Mouse (Mus musculus) midbrain, embryonic 16.5 days (tissue): Measurements from ENCODE around the gene Mapkapk3. TPM values are rescaled to one million over a fixed set of nuclear protein-coding genes. Genes with fewer than 3 reads are reported as not detected.

Experiments used
- ATAC-seq: fragments of 200-750 bp; cut with Nextera tagmentation; 2 replicates; pipeline ENCODE4 v1.8.0; 2017; ENCODE audit warnings: moderate TSS enrichment
- H3K27ac ChIP-seq: fragments of 300-500 bp; sonication (generic); 2 replicates; pipeline ENCODE4 v1.5.1; 2014; ENCODE audit warnings: mild to moderate bottlenecking, low read length, mixed read lengths
- H3K27me3 ChIP-seq: fragments of 300-500 bp; sonication (generic); 2 replicates; pipeline ENCODE4 v1.6.1; 2014; ENCODE audit warnings: low read depth, low read length, mixed read lengths; ENCODE audit not compliant: control insufficient read depth, insufficient read depth
- H3K36me3 ChIP-seq: fragments of 300-500 bp; sonication (generic); 2 replicates; pipeline ENCODE4 v1.6.1; 2014; ENCODE audit warnings: mild to moderate bottlenecking, low read length, moderate library complexity, mixed read lengths; ENCODE audit not compliant: control insufficient read depth, insufficient read depth
- H3K4me1 ChIP-seq: fragments of 300-500 bp; sonication (generic); 2 replicates; pipeline ENCODE4 v1.6.1; 2014; ENCODE audit warnings: mild to moderate bottlenecking, low read length, mixed read lengths; ENCODE audit not compliant: control insufficient read depth, insufficient read depth
- H3K4me2 ChIP-seq: fragments of 300-500 bp; sonication (generic); 2 replicates; pipeline ENCODE4 v1.6.1; 2014; ENCODE audit warnings: mild to moderate bottlenecking, low read length, mixed read lengths
- H3K4me3 ChIP-seq: fragments of 300-500 bp; sonication (generic); 2 replicates; pipeline ENCODE4 v1.5.1; 2014; ENCODE audit warnings: low read depth, mild to moderate bottlenecking, low read length, moderate library complexity, mixed read lengths
- H3K9ac ChIP-seq: fragments of 300-500 bp; sonication (generic); 2 replicates; pipeline ENCODE4 v1.6.1; 2014; ENCODE audit warnings: low read depth, low read length, mixed read lengths
- H3K9me3 ChIP-seq: fragments of 300-500 bp; sonication (generic); replicated peaks from 2 replicates; pipeline ENCODE4 v1.6.1; 2014; ENCODE audit warnings: mild to moderate bottlenecking, low read length, mixed read lengths; ENCODE audit not compliant: control insufficient read depth, poor library complexity, severe bottlenecking
- WGBS: fragments of 180-500 bp; shearing (Covaris S2); extraction: QIAGEN DNeasy Blood & Tissue Kit; methylation state at CpG from one replicate; pipeline ENCODE4 v1.1.7; 2014; 5-methylcytosine and 5-hydroxymethylcytosine counted together
- polyA plus RNA-seq: library from polyadenylated mRNA; unstranded; fragments of >200 nt; fragmentation: Nextera tagmentation; extraction: Ambion mirVana; gene quantifications from 2 replicates; pipeline ENCODE4 v1.2.1, GENCODE M21; 2015

The Mapkapk3 gene
- polyA plus RNA-seq, 1 experiment from 2014 or later: 1.9 TPM

DNA sequence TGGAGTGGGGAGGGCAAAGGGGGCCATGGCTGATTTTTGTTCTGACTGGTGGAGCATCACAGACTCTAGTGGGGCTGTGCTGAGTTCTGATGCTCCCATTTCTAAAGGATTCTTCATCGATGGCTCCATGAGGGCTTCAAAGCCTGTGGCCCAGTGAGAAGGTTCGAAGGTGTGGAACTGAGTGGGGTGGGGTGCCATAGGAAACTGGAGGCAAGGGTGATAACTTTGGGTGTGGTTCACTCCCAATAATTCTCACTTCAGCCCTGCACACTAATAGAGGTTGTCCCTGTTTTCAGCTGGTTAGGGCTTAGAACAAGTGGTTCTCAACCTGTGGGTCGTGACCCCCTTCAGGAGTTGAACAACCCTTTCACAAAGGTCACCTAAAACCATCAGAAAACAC is 14.7 kb upstream of the Mapkapk3 start:
- H3K36me3 ChIP-seq: 0 out of 2 replicates have a peak, but pooled peaks cover 2% of the 10 kb centered on the region
- no peaks in the 10 kb centered on the region for H3K9me3 ChIP-seq
- H3K27me3 ChIP-seq: no peaks in the 10 kb centered on the region
- WGBS: 92% methylated on average over 3 of the region's 3 CpGs
- H3K9ac ChIP-seq: no peak overlapping the region
- no peak overlapping the region for H3K4me3 ChIP-seq
- no peak overlapping the region for H3K27ac ChIP-seq
- no peaks in the 10 kb centered on the region for H3K4me1 ChIP-seq
- ATAC-seq: no peak
- H3K4me2 ChIP-seq: no peak overlapping the region

DNA sequence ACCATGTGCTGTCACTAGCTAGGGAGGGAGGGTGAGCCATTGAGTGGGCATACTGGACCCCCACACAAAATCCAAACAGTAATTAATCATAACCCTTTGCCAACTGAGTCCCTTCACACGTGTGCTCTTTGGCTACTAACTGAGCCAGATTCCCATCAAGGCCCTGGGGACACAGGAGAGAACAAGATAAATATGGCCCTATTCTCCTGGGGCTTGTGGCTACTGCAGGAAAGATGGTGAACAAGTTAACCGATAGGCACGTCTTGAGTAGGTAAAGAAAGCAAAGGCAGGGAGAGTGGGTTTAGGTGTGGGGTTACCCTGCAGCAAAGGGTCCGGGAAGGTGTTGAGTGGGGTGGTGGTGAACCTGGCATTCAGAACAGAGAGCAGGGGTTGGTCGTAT is 14.2 kb upstream of the Mapkapk3 start:
- no peak overlapping the region for H3K27ac ChIP-seq
- H3K4me2 ChIP-seq: no peak overlapping the region
- no peak overlapping the region for H3K9ac ChIP-seq
- no peaks in the 10 kb centered on the region for H3K9me3 ChIP-seq
- no peaks in the 10 kb centered on the region for H3K27me3 ChIP-seq
- 0 out of 2 replicates have a peak, but pooled peaks cover 2% of the 10 kb centered on the region for H3K36me3 ChIP-seq
- 85% methylated on average over 5 of the region's 5 CpGs for WGBS
- H3K4me3 ChIP-seq: no peak overlapping the region
- no peaks in the 10 kb centered on the region for H3K4me1 ChIP-seq
- no peak for ATAC-seq

DNA sequence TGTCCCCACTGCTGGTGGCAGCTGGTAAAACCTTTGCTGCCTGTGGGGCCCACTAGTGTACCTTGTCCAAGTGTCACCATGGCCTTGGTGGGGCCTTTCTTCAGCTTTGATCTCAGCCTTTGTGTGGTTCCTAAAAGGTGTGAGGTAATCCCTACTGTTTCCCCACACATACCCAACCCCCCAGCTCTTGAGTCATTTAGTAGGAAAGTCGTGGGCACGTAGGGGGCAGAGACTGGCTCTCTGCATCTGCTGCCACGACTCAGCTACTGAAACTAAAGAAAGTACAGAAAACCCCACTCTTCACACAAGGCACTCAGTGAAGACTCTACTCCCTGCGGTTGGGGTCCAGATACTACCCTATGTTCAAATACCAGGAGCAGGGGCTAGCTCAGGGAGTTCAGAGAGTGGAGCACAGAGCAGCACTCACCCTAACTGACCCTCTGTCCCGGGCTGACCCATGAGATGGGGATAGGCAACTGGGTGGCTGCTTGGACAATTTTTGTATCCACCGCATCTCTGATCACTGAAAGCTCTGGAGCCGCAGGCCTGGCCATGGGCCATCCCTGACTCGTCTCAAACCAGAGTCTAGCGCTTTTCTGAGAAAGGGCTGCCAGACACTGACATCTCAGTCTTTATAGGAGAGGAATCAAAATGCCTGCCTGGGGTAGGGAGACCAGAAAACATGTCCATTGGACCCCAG is 13.6 kb upstream of the Mapkapk3 start:
- no peaks in the 10 kb centered on the region for H3K27me3 ChIP-seq
- ATAC-seq: no peak
- H3K4me1 ChIP-seq: no peaks in the 10 kb centered on the region
- H3K4me2 ChIP-seq: no peak overlapping the region
- no peak overlapping the region for H3K4me3 ChIP-seq
- H3K9ac ChIP-seq: no peak overlapping the region
- WGBS: 85% methylated on average over 9 of the region's 9 CpGs
- H3K27ac ChIP-seq: no peak overlapping the region
- 0 out of 2 replicates have a peak, but pooled peaks cover 2% of the 10 kb centered on the region for H3K36me3 ChIP-seq
- H3K9me3 ChIP-seq: no peaks in the 10 kb centered on the region

DNA sequence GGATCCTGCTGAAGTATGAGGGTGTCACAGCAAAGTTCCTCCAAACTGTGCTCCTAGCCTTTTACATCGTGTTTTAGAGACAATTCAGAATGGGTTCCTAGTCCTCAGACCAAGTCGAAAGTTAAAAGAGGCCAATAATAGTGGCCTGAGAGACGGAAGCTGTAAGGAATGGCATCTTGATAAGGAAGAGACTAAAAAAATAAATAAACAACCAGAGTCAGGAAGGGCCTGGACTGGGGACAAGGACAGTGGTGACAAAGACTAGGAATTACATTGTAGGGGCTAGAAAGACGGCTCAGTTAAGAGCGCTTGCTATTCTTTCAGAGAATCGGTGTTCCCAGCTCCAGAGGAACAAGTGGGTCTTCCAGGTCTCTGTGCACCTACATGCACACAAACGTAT is 12.9 kb upstream of the Mapkapk3 start:
- Histone ChIP-seq H3K27me3 (no peaks in the 10 kb centered on the region), H3K4me2 (no peak overlapping the region), H3K9ac (no peak overlapping the region), H3K27ac (no peak overlapping the region), H3K4me1 (peaks cover 1% of the 10 kb centered on the region; the same call in 1 of the 2 replicates), H3K4me3 (no peak overlapping the region), H3K36me3 (0 out of 2 replicates have a peak, but pooled peaks cover 2% of the 10 kb centered on the region), H3K9me3 (no peaks in the 10 kb centered on the region)
- WGBS: 95% methylated on average over 7 of the region's 7 CpGs
- no peak for ATAC-seq

DNA sequence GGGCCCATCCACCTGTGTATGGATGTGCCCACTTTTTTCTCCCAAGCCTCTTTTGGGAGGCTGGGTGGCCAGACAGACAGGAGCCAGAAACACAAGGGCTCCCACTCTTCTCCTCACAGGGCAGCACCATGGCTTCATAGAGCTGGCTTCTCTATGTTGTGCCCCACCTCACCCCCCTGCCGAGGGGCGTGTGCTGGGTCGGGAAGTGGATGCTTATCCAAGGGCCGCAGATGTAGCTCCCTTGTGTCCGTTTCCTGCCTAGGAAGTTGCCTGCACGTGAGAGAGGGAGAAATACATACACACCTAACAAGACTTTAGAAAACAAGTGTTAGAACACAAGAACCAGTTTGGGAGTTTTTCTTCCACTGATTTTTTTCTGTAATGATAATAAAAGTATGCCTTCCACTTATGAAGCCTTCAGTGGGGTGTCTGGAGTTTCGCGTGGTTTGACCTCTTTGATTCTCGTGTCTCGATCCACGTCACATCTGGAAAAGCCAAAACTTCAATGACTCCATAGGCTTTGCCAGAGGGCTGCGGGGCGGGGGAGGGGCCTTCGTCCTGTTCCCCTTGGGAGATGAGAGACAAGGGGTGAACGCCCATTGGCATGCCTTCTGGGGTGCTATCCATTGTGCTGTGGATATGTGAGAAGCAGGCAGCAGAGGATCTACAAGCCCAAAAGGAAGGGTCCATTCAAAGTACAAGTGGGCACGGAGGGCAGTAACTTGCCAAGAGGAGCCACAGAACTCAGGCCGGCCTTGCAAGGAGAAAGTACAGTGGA is 12.1 kb upstream of the Mapkapk3 start:
- Histone ChIP-seq H3K4me1 (peaks cover 7% of the 10 kb centered on the region; the same call in 1 of the 2 replicates), H3K27me3 (no peaks in the 10 kb centered on the region), H3K27ac (no peak overlapping the region), H3K4me3 (no peak overlapping the region), H3K36me3 (0 out of 2 replicates have a peak, but pooled peaks cover 2% of the 10 kb centered on the region), H3K4me2 (no peak overlapping the region), H3K9ac (no peak overlapping the region), H3K9me3 (no peaks in the 10 kb centered on the region)
- 84% methylated on average over 17 of the region's 17 CpGs for WGBS
- no peak for ATAC-seq

DNA sequence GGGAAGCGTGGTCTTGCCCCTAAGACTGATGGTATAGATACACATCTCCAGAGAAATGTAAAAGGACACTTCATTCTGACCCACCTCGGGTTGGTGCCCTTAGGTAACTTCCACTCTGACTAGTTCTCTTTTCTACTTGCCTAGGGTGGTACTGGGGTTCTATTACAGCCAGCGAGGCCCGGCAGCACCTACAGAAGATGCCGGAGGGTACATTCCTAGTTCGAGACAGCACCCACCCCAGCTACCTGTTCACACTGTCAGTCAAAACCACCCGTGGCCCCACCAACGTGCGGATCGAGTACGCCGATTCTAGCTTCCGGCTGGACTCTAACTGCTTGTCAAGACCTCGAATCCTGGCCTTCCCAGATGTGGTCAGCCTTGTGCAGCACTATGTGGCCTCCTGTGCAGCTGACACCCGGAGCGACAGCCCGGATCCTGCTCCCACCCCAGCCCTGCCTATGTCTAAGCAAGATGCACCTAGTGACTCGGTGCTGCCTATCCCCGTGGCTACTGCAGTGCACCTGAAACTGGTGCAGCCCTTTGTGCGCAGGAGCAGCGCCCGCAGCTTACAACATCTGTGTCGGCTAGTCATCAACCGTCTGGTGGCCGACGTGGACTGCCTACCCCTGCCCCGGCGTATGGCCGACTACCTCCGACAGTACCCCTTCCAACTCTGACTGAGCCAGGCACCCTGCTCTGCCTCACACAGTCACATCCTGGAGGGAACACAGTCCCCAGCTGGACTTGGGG is 10.7 kb upstream of the Mapkapk3 start:
- H3K4me1 ChIP-seq: peaks cover 7% of the 10 kb centered on the region; the same call in 1 of the 2 replicates
- WGBS: 92% methylated on average over 30 of the region's 30 CpGs
- H3K36me3 ChIP-seq: 0 out of 2 replicates have a peak, but pooled peaks cover 2% of the 10 kb centered on the region
- H3K4me3 ChIP-seq: no peak overlapping the region
- H3K9ac ChIP-seq: no peak overlapping the region
- no peak overlapping the region for H3K4me2 ChIP-seq
- H3K27me3 ChIP-seq: 0 out of 2 replicates have a peak, but pooled peaks cover 2% of the 10 kb centered on the region
- no peak for ATAC-seq
- no peaks in the 10 kb centered on the region for H3K9me3 ChIP-seq
- no peak overlapping the region for H3K27ac ChIP-seq

DNA sequence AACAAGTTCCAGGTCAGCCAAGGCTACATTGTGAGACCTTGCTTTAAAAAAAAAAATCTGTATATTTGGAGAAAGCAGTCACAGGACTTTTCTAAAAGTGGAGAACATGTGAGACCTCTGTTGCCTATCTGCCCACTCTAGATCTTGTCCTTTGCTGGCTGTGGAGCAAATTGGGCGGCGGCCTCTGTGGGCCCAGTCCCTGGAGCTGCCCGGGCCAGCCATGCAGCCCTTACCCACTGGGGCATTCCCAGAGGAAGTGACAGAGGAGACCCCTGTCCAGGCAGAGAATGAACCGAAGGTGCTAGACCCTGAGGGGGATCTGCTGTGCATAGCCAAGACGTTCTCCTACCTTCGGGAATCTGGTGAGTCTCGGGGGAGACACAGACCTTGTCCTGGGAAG is 10.1 kb upstream of the Mapkapk3 start:
- ATAC-seq: no peak
- H3K36me3 ChIP-seq: 0 out of 2 replicates have a peak, but pooled peaks cover 2% of the 10 kb centered on the region
- 96% methylated on average over 7 of the region's 7 CpGs for WGBS

DNA sequence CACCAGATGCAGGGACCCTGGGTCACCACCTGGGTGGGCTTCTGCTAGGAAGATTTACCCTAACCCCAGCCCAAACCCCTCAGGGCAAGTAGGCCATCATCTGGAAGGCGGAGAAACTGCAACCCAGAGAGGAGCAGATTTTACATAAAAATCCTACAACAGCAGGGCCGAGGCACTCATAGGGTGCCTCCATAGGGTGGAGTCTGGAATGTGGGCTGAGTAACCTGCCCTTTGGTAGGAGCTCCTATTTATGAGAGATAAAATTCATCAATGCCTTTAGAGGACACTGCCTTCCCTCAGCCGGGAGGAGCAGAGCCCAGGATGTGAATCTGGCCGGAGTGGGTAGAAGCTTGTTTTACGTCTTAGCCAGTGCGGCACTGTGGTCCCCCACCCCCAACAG is 9.2 kb upstream of the Mapkapk3 start:
- Histone ChIP-seq H3K9ac (no peak overlapping the region), H3K27me3 (0 out of 2 replicates have a peak, but pooled peaks cover 4% of the 10 kb centered on the region), H3K4me2 (no peak overlapping the region), H3K4me1 (peaks cover 7% of the 10 kb centered on the region; the same call in 1 of the 2 replicates), H3K36me3 (0 out of 2 replicates have a peak, but pooled peaks cover 2% of the 10 kb centered on the region), H3K9me3 (no peaks in the 10 kb centered on the region), H3K4me3 (no peak overlapping the region), H3K27ac (no peak overlapping the region)
- ATAC-seq: no peak
- 90% methylated on average over 6 of the region's 6 CpGs for WGBS

More for the DNA sequence above, 10.1 kb upstream of the Mapkapk3 start:
- no peak overlapping the region for H3K4me2 ChIP-seq
- no peaks in the 10 kb centered on the region for H3K9me3 ChIP-seq
- H3K4me1 ChIP-seq: peaks cover 7% of the 10 kb centered on the region; the same call in 1 of the 2 replicates
- H3K27ac ChIP-seq: no peak overlapping the region
- no peak overlapping the region for H3K9ac ChIP-seq
- 0 out of 2 replicates have a peak, but pooled peaks cover 4% of the 10 kb centered on the region for H3K27me3 ChIP-seq
- H3K4me3 ChIP-seq: no peak overlapping the region
